Mouse (Mus musculus) megakaryocyte, embryonic 14.5 days (primary cell): Measurements from ENCODE around the gene Slc25a41.

Source experiments
- FLI1 ChIP-seq: IDR thresholded peaks from 2 replicates; pipeline ENCODE4 v1.6.1; 2012; ENCODE audit warnings: low read length, inconsistent platforms, mixed read lengths
- GATA1 ChIP-seq: IDR thresholded peaks from 3 replicates; pipeline ENCODE4 v1.6.1; 2012; ENCODE audit warnings: mixed read lengths, low read length, inconsistent platforms, borderline replicate concordance

DNA sequence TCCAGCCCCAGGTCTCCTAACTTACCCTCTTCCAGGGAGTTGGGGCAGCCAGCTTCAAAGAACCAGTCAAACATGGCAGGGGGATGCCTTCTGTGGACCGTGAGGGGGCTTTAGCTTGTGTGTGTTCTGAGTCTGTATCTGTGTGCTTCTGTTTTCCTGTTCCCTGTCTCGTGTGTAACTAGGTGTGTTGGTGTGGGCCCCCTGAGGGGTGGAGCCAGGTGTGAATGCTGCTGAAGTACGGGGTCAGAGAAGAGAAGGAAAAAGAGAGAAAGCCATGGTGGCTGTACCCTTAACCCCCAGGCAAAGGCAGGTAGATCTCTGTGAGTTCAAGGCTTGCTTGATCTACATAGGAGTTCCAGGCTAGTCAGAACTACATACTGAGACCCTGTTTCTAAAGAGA is 35.5 kb upstream of the Slc25a41 start:
- no peak for TF ChIP-seq GATA1
- TF ChIP-seq FLI1, result no peak
